Mouse (Mus musculus): Measurements from ENCODE around the gene Aldoc. TPM values are rescaled to one million over a fixed set of nuclear protein-coding genes. Genes with fewer than 3 reads are reported as not detected.

Gene Aldoc
- polyA plus RNA-seq, 1 experiment: 43.5 TPM

DNA sequence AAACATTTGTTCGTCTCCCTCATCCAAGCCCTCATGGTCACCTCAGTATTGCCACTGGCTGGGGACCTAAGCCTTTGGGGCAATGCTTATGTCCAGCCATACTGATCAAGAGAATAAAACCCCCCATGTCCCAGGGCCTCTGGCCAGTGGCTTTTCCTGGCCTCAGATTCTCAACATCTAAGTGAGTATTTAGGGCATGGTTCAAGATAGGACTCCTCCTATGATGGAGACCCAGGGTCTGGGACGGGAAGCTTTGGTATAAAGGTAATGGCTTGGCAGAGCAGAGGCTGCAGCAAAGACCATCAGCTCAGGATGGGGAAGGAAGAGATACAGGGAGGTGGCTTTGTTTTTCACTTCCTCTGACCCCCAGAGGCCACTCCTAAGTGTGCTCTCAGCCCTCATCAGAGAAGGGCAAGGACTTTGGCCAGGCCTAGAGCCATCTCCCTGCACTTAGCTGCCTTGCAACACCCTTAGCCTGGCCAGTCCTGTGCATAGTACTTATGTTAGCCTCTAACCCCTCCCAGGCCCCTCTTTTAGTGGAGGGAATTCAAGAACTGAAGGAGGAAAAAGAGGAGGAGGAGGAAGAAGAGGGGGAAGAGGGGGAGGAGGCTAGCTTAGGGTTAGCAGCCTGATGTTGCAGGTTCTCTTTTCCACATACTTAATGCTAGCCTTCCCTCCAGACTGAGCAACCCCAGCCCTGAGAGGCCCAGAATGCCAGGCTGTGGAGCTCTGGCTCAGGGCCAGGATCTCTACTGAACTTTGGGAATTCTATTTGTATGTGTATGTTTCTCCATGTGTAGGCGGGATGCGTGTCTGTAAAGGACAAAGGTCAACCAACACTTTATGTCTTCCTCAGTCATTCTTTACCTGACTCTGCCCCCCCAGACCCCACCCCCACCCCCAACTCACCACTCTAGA, 26.9 kb downstream of the Aldoc start:
- H3K4me1 ChIP-seq (ENCODE audit: control insufficient read depth, insufficient read depth, low read length): no peaks in the 10 kb centered on the region
- 68% methylated on average over 4 of the region's 4 CpGs for WGBS
- H3K27me3 ChIP-seq (replicated peaks; ENCODE audit: control insufficient read depth, insufficient read depth, low read length): no peaks in the 10 kb centered on the region
- TF ChIP-seq CTCF (conservative IDR thresholded peaks at IDR 0.05; ENCODE audit: insufficient read depth, insufficient read length, low read depth, low read length) (no peak), POLR2A (IDR thresholded peaks at IDR 0.05; ENCODE audit: low read depth, low read length) (no peak)
- H3K27ac ChIP-seq (ENCODE audit: insufficient read depth, low read depth, low read length): no peak overlapping the region
- H3K36me3 ChIP-seq (ENCODE audit: control insufficient read depth, insufficient read depth, low read length): no peaks in the 10 kb centered on the region
- no peak for DNase-seq
- no peak overlapping the region for H3K4me3 ChIP-seq (ENCODE audit: insufficient read depth, low read depth, low read length)

DNA sequence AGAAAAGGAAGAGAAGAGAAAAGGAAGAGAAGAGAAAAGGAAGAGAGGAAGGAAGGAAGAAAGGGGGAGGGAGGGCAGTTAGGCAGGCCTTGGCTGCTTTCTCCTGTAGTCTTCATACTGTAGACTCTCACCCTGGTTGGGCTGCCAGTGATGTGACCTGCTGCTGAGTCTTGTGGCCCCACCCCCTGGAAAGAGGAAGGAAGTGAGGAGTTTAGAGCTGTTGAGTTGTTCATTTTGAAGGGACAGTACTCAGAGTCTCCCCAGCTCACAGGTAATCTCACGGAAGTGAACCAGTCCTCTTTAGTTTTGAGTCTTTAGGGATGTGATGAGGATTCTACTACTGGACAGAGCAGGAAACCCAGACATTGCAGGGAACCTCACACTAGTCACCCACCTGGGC, 30.3 kb downstream of the Aldoc start:
- DNase-seq: no peak
- Histone ChIP-seq H3K4me1 (ENCODE audit: control insufficient read depth, insufficient read depth, low read length) (no peaks in the 10 kb centered on the region), H3K4me3 (ENCODE audit: insufficient read depth, low read depth, low read length) (no peak overlapping the region), H3K27me3 (replicated peaks; ENCODE audit: control insufficient read depth, insufficient read depth, low read length) (no peaks in the 10 kb centered on the region), H3K27ac (ENCODE audit: insufficient read depth, low read depth, low read length) (no peak overlapping the region), H3K36me3 (ENCODE audit: control insufficient read depth, insufficient read depth, low read length) (no peaks in the 10 kb centered on the region)
- 71% methylated on average over 1 of the region's 1 CpGs for WGBS
- TF ChIP-seq CTCF (conservative IDR thresholded peaks at IDR 0.05; ENCODE audit: insufficient read depth, insufficient read length, low read depth, low read length) (no peak), POLR2A (IDR thresholded peaks at IDR 0.05; ENCODE audit: low read depth, low read length) (no peak)

DNA sequence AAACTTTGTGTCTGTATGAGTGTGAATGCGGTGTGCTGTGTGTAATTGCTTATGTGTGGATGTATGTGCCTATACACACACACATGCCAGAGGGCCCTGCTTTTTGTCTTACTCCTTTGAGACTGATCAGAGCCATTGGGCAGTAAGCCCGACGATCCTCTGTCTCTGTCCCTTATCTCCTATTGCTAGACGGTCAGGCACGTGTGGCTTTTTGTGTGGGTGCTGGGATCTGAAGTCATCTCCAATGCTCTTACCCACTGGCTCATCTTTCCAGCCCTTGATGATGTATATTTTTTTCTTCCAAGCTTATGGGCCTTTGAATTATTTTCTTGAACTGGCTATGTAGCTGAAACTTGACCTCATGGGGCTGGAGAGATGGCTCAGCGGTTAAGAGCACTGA, 32.1 kb downstream of the Aldoc start:
- H3K4me1 ChIP-seq (ENCODE audit: control insufficient read depth, insufficient read depth, low read length): no peaks in the 10 kb centered on the region
- no peak for DNase-seq
- WGBS: 85% methylated on average over 6 of the region's 6 CpGs
- no peaks in the 10 kb centered on the region for H3K36me3 ChIP-seq (ENCODE audit: control insufficient read depth, insufficient read depth, low read length)
- no peak overlapping the region for H3K4me3 ChIP-seq (ENCODE audit: insufficient read depth, low read depth, low read length)
- TF ChIP-seq CTCF (conservative IDR thresholded peaks at IDR 0.05; ENCODE audit: insufficient read depth, insufficient read length, low read depth, low read length) (no peak), POLR2A (IDR thresholded peaks at IDR 0.05; ENCODE audit: low read depth, low read length) (no peak)
- H3K27me3 ChIP-seq (replicated peaks; ENCODE audit: control insufficient read depth, insufficient read depth, low read length): no peaks in the 10 kb centered on the region
- no peak overlapping the region for H3K27ac ChIP-seq (ENCODE audit: insufficient read depth, low read depth, low read length)

DNA sequence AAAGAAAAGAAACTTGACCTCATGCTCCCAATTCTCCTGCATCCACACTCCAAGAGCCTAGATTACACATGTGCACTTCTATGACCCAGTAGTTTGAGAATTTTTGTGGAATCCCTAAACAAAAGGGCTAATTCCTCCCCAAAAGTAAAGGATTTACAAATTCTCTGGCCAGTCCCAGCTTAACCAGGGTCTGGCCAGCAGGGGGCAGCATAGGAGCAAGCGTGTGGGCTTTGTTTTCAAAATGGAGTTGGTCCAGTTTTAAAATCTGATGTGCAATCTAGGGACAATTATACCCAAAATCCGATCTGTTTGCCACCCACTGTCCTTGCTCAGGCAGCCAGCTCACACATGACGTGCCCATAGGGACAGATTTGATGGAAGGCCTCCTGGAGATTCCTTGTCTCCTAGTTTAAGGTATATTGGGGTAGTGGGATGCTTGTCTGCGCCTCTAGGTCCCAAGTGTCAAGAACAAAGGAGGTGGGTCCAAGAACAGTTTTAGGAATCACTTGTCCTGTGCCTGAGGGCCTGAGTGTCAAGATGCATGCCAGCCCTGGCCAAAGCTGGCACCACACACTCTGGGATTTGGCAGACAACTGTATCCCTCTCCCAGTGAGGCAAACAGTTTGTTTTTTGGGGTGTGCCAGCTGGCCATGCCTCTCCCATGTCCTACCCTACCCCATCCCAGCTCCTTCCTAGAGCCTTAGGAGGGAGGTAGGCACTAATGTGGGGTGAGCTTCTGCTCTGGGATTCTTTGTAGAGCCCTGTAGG, 32.9 kb downstream of the Aldoc start:
- peak; percentile 57 for DNase-seq
- TF ChIP-seq POLR2A (IDR thresholded peaks at IDR 0.05; ENCODE audit: low read depth, low read length): no peak
- peak; percentile 79 for TF ChIP-seq CTCF (conservative IDR thresholded peaks at IDR 0.05; ENCODE audit: insufficient read depth, insufficient read length, low read depth, low read length)
- H3K4me3 ChIP-seq (ENCODE audit: insufficient read depth, low read depth, low read length): no peak overlapping the region
- 39% methylated on average over 4 of the region's 4 CpGs for WGBS
- H3K27ac ChIP-seq (ENCODE audit: insufficient read depth, low read depth, low read length): no peak overlapping the region
- H3K4me1 ChIP-seq (ENCODE audit: control insufficient read depth, insufficient read depth, low read length): no peaks in the 10 kb centered on the region; the same call in 1 of the 2 replicates
- H3K36me3 ChIP-seq (ENCODE audit: control insufficient read depth, insufficient read depth, low read length): no peaks in the 10 kb centered on the region
- no peaks in the 10 kb centered on the region for H3K27me3 ChIP-seq (replicated peaks; ENCODE audit: control insufficient read depth, insufficient read depth, low read length)

DNA sequence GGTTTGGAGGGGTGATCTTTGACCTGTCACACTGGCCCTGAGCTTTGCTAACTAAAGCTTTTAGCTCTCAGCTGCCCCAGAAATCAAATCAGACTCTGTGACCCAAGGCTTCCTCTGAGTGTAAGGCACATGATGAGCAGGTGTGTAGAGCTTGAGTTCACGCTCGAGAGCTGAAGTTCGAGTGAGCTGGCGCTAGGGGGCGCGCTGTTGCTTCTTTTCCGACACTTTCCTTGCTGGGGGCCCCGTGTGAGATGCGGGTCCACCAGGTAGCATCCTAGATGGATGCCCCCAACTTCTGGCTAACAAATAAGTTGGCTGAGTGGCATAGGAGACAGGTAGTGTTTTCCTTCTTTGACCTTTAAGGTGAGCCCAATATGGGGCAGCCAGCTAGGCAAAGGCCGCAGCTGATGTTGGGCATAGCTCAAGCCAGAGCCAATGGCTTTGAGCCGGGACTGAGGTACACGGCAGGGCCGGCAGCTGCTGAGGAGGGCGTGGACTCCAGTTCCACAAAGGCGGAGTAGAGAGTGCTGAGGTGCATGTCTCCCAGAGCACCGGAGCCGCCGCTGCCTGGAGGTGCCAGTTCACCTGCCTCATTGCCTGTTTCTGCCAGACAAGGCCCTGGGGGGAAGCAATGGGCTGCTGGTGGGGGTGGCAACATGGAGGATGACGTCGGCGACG, 35.7 kb downstream of the Aldoc start:
- Histone ChIP-seq H3K27me3 (replicated peaks; ENCODE audit: control insufficient read depth, insufficient read depth, low read length) (no peaks in the 10 kb centered on the region), H3K27ac (ENCODE audit: insufficient read depth, low read depth, low read length) (no peak overlapping the region), H3K36me3 (ENCODE audit: control insufficient read depth, insufficient read depth, low read length) (no peaks in the 10 kb centered on the region), H3K4me3 (ENCODE audit: insufficient read depth, low read depth, low read length) (no peak overlapping the region), H3K4me1 (ENCODE audit: control insufficient read depth, insufficient read depth, low read length) (peaks cover 1% of the 10 kb centered on the region; the same call in 1 of the 2 replicates)
- peak; percentile 46 for DNase-seq
- 19% methylated on average over 22 of the region's 22 CpGs for WGBS
- TF ChIP-seq CTCF (conservative IDR thresholded peaks at IDR 0.05; ENCODE audit: insufficient read depth, insufficient read length, low read depth, low read length): peak; percentile 71
- TF ChIP-seq POLR2A (IDR thresholded peaks at IDR 0.05; ENCODE audit: low read depth, low read length): no peak

DNA sequence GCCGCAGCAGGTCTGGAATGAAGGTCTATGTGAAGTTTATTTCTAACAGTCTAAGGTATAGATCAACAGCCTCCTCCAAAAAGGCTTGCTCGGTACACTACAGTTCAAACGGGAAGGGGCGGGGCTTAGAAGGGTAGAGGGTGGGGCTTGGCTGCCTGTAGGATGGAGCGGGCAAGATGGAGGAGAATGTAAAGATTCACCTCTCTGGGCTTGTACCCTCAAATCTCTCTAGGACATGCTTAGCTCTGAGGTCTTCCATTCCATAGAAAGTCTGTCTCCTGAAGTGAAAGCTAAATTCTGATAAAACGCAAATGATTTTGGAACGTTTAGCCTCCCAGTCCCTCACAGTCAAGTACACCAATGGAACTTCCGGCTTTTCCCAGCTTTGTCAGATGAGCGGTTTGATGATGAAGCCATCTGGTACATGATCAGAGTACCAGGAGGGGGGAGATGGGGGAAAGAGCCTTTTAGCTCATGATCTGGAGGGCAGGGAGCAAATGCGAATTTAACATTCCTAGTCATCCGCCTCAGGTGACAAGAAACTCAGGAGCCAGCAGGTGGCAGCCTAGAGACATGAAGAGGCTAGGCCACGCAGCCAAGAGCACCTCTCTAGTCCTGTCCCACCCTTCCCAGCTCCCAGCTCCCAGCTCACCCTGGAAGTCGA, 37.5 kb downstream of the Aldoc start:
- Histone ChIP-seq H3K4me3 (ENCODE audit: insufficient read depth, low read depth, low read length) (peak overlapping the region; percentile 26), H3K27ac (ENCODE audit: insufficient read depth, low read depth, low read length) (no peak overlapping the region), H3K36me3 (ENCODE audit: control insufficient read depth, insufficient read depth, low read length) (no peaks in the 10 kb centered on the region), H3K4me1 (ENCODE audit: control insufficient read depth, insufficient read depth, low read length) (peaks cover 7% of the 10 kb centered on the region), H3K27me3 (replicated peaks; ENCODE audit: control insufficient read depth, insufficient read depth, low read length) (no peaks in the 10 kb centered on the region)
- peak; percentile 85 for TF ChIP-seq CTCF (conservative IDR thresholded peaks at IDR 0.05; ENCODE audit: insufficient read depth, insufficient read length, low read depth, low read length)
- TF ChIP-seq POLR2A (IDR thresholded peaks at IDR 0.05; ENCODE audit: low read depth, low read length): no peak
- 12% methylated on average over 13 of the region's 13 CpGs for WGBS
- DNase-seq: peak; percentile 79
